Mouse (Mus musculus) forebrain, embryonic 10.5 days (tissue): ENCODE data around the gene Tm9sf1. TPM values are rescaled to one million over a fixed set of nuclear protein-coding genes. Genes with fewer than 3 reads are reported as not detected.

Experiments used
- DNase-seq: peaks from one replicate; pipeline ENCODE4 v3.0.0-alpha.2; 2017; ENCODE audit warnings: low spot score; ENCODE audit errors: extremely low spot score
- H3K27ac ChIP-seq: fragments of 300-500 bp; sonication (generic); 2 replicates; pipeline ENCODE4 v1.5.1; 2016; ENCODE audit warnings: mild to moderate bottlenecking
- H3K27me3 ChIP-seq: fragments of 300-500 bp; sonication (generic); 2 replicates; pipeline ENCODE4 v1.6.1; 2016; ENCODE audit warnings: mild to moderate bottlenecking; ENCODE audit not compliant: poor library complexity, severe bottlenecking
- H3K36me3 ChIP-seq: fragments of 300-500 bp; sonication (generic); replicated peaks from 2 replicates; pipeline ENCODE4 v1.6.1; 2016; ENCODE audit warnings: mild to moderate bottlenecking, moderate library complexity
- H3K4me1 ChIP-seq: fragments of 300-500 bp; sonication (generic); 2 replicates; pipeline ENCODE4 v1.6.1; 2016
- H3K4me3 ChIP-seq: fragments of 300-500 bp; sonication (generic); 2 replicates; pipeline ENCODE4 v1.5.1; 2016; ENCODE audit warnings: mild to moderate bottlenecking, moderate library complexity
- H3K9me3 ChIP-seq: fragments of 300-500 bp; sonication (generic); 2 replicates; pipeline ENCODE4 v1.6.1; 2016; ENCODE audit warnings: mild to moderate bottlenecking, moderate library complexity
- WGBS: fragments of 180-500 bp; shearing (Covaris S2); methylation state at CpG from one replicate; pipeline ENCODE4 v1.1.7; 2016; 5-methylcytosine and 5-hydroxymethylcytosine counted together
- polyA plus RNA-seq: library from polyadenylated mRNA; unstranded; fragments of >200 nt; fragmentation: Nextera tagmentation; extraction: Ambion mirVana; gene quantifications from 2 replicates; pipeline ENCODE4 v1.2.1, GENCODE M21; 2016

The Tm9sf1 gene
- polyA plus RNA-seq, 1 experiment from 2014 or later = 78.7 TPM

GRCm38 (mm10) chr14:55656935-55657334 is 13.3 kb upstream of the Tm9sf1 start:
- no peaks in the 10 kb centered on the region for H3K27me3 ChIP-seq
- H3K36me3 ChIP-seq = peaks cover 32% of the 10 kb centered on the region
- no peak overlapping the region for H3K27ac ChIP-seq
- peaks cover 13% of the 10 kb centered on the region for H3K4me1 ChIP-seq
- DNase-seq = no peak
- H3K9me3 ChIP-seq = no peaks in the 10 kb centered on the region
- no peak overlapping the region for H3K4me3 ChIP-seq
- 89% methylated on average over 3 of the region's 3 CpGs for WGBS

GRCm38 (mm10) chr14:55651528-55651927 is 7.9 kb upstream of the Tm9sf1 start:
- no peak overlapping the region for H3K27ac ChIP-seq
- WGBS = 87% methylated on average over 7 of the region's 7 CpGs
- H3K4me1 ChIP-seq = no peaks in the 10 kb centered on the region
- peaks cover 12% of the 10 kb centered on the region for H3K36me3 ChIP-seq
- no peaks in the 10 kb centered on the region for H3K9me3 ChIP-seq
- no peak for DNase-seq
- H3K4me3 ChIP-seq = no peak overlapping the region
- H3K27me3 ChIP-seq = no peaks in the 10 kb centered on the region

GRCm38 (mm10) chr14:55649884-55650283 is 6.3 kb upstream of the Tm9sf1 start, which contains the start of gene Tssk4:
TSS of gene Tssk4 (plus strand) at chr14:55650184.
- no peak for DNase-seq
- 97% methylated on average over 2 of the region's 2 CpGs for WGBS
- no peak within 1 kb of the TSS for H3K27ac ChIP-seq
- H3K4me3 ChIP-seq = no peak within 1 kb of the TSS
- H3K27me3 ChIP-seq = no peaks in the 10 kb centered on the region
- H3K4me1 ChIP-seq = peaks cover 5% of the 10 kb centered on the region
- H3K9me3 ChIP-seq = no peaks in the 10 kb centered on the region
- H3K36me3 ChIP-seq = peaks cover 24% of the 10 kb centered on the region

- H3K4me1 ChIP-seq = peaks cover 32% of the 10 kb centered on the region
- WGBS = 34% methylated on average over 17 of the region's 17 CpGs
- H3K4me3 ChIP-seq = peak overlapping the region; percentile 97
- peak overlapping the region; percentile 100 for H3K27ac ChIP-seq
- H3K9me3 ChIP-seq = no peaks in the 10 kb centered on the region
- peaks cover 51% of the 10 kb centered on the region for H3K36me3 ChIP-seq
- DNase-seq = no peak
- H3K27me3 ChIP-seq = no peaks in the 10 kb centered on the region
These were observed 769 bp upstream of the Tm9sf1 start for GRCm38 (mm10) chr14:55644261-55644888.

GRCm38 (mm10) chr14:55642679-55643059 is 937 bp downstream of the Tm9sf1 start:
- Histone ChIP-seq H3K36me3 (peaks cover 67% of the 10 kb centered on the region), H3K9me3 (no peaks in the 10 kb centered on the region), H3K27me3 (no peaks in the 10 kb centered on the region), H3K27ac (peak overlapping the region; percentile 100), H3K4me3 (peak overlapping the region; percentile 97), H3K4me1 (peaks cover 32% of the 10 kb centered on the region)
- WGBS = 22% methylated on average over 8 of the region's 8 CpGs
- DNase-seq = no peak

- WGBS = 96% methylated on average over 13 of the region's 13 CpGs
- Histone ChIP-seq H3K4me1 (peaks cover 34% of the 10 kb centered on the region), H3K36me3 (peaks cover 67% of the 10 kb centered on the region), H3K27ac (no peak overlapping the region), H3K9me3 (no peaks in the 10 kb centered on the region), H3K27me3 (no peaks in the 10 kb centered on the region), H3K4me3 (no peak overlapping the region)
- DNase-seq = no peak
These were observed 2.3 kb downstream of the Tm9sf1 start for GRCm38 (mm10) chr14:55641291-55641690.

GRCm38 (mm10) chr14:55640816-55641215 is 2.8 kb downstream of the Tm9sf1 start:
- 94% methylated on average over 14 of the region's 14 CpGs for WGBS
- Histone ChIP-seq H3K9me3 (no peaks in the 10 kb centered on the region), H3K36me3 (peaks cover 66% of the 10 kb centered on the region), H3K4me3 (no peak overlapping the region), H3K27me3 (no peaks in the 10 kb centered on the region), H3K27ac (no peak overlapping the region), H3K4me1 (peaks cover 38% of the 10 kb centered on the region)
- no peak for DNase-seq

- peaks cover 40% of the 10 kb centered on the region for H3K4me1 ChIP-seq
- H3K27ac ChIP-seq = no peak within 1 kb of the TSS
- DNase-seq = no peak
- no peaks in the 10 kb centered on the region for H3K9me3 ChIP-seq
- H3K27me3 ChIP-seq = no peaks in the 10 kb centered on the region
- no peak within 1 kb of the TSS for H3K4me3 ChIP-seq
- WGBS = 95% methylated on average over 9 of the region's 9 CpGs
- peaks cover 76% of the 10 kb centered on the region for H3K36me3 ChIP-seq
These were observed 5.8 kb downstream of the Tm9sf1 start, which contains the start of gene Gm49378 for GRCm38 (mm10) chr14:55637795-55638194. TSS of gene Gm49378 (minus strand) at chr14:55637895.

- peak within 1 kb of the TSS; percentile 79 for H3K4me3 ChIP-seq
- peak; percentile 91 for DNase-seq
These were observed 8.0 kb downstream of the Tm9sf1 start, which contains the start of gene Ipo4 for GRCm38 (mm10) chr14:55635523-55636007. TSS of gene Ipo4 (minus strand) at chr14:55635957.

GRCm38 (mm10) chr14:55634874-55635522 is 8.6 kb downstream of the Tm9sf1 start:
- peaks cover 85% of the 10 kb centered on the region for H3K36me3 ChIP-seq
- no peaks in the 10 kb centered on the region for H3K27me3 ChIP-seq
- no peaks in the 10 kb centered on the region for H3K9me3 ChIP-seq
- WGBS = 3% methylated on average over 23 of the region's 23 CpGs
- peak overlapping the region; percentile 88 for H3K27ac ChIP-seq
- H3K4me1 ChIP-seq = peaks cover 25% of the 10 kb centered on the region
- peak overlapping the region; percentile 79 for H3K4me3 ChIP-seq
- peak; percentile 36 for DNase-seq

More at GRCm38 (mm10) chr14:55635523-55636007, 8.0 kb downstream of the Tm9sf1 start, which contains the start of gene Ipo4:
- Histone ChIP-seq H3K36me3 (peaks cover 85% of the 10 kb centered on the region), H3K4me1 (peaks cover 25% of the 10 kb centered on the region), H3K27me3 (no peaks in the 10 kb centered on the region), H3K9me3 (no peaks in the 10 kb centered on the region), H3K27ac (peak within 1 kb of the TSS; percentile 88)
- WGBS = 3% methylated on average over 33 of the region's 33 CpGs

GRCm38 (mm10) chr14:55629312-55629711 is 14.3 kb downstream of the Tm9sf1 start:
- H3K27ac ChIP-seq = no peak overlapping the region
- H3K27me3 ChIP-seq = no peaks in the 10 kb centered on the region
- H3K36me3 ChIP-seq = peaks cover 100% of the 10 kb centered on the region
- H3K9me3 ChIP-seq = no peaks in the 10 kb centered on the region
- DNase-seq = no peak
- H3K4me3 ChIP-seq = no peak overlapping the region
- 59% methylated on average over 5 of the region's 5 CpGs for WGBS
- peaks cover 5% of the 10 kb centered on the region for H3K4me1 ChIP-seq

GRCm38 (mm10) chr14:55628077-55628827 is 15.4 kb downstream of the Tm9sf1 start:
- no peaks in the 10 kb centered on the region for H3K4me1 ChIP-seq
- WGBS = 93% methylated on average over 27 of the region's 27 CpGs
- no peaks in the 10 kb centered on the region for H3K9me3 ChIP-seq
- H3K36me3 ChIP-seq = peaks cover 100% of the 10 kb centered on the region
- no peak for DNase-seq
- H3K27ac ChIP-seq = no peak overlapping the region
- H3K4me3 ChIP-seq = no peak overlapping the region
- no peaks in the 10 kb centered on the region for H3K27me3 ChIP-seq
